Mouse (Mus musculus) spleen, adult 2 months (tissue): ENCODE measurements around the gene Samm50. TPM values are rescaled to one million over a fixed set of nuclear protein-coding genes. Genes with fewer than 3 reads are reported as not detected.
A peak's percentile ranks its signal among the peaks of the same experiment; 100 is the strongest.

ENCODE experiments used
- DNase-seq, 2 experiments: peaks; one replicate each; pipeline versions ENCODE4 v3.0.0 to v3.0.0-alpha.2; 2012 to 2021; ENCODE audit warnings: low spot score in 2 of 2, low read depth in 1 of 2
- H3K27ac ChIP-seq: fragments of 200-500 bp; 2 replicates; pipeline ENCODE4 v1.5.1; 2012; ENCODE audit warnings: low read length, inconsistent platforms; ENCODE audit not compliant: insufficient read depth
- H3K27me3 ChIP-seq: fragments of 200-500 bp; 2 replicates; pipeline ENCODE4 v1.6.1; 2012; ENCODE audit warnings: mild to moderate bottlenecking, moderate library complexity, low read length, inconsistent platforms; ENCODE audit not compliant: control insufficient read depth, insufficient read depth
- H3K36me3 ChIP-seq: fragments of 200-500 bp; 2 replicates; pipeline ENCODE4 v1.6.1; 2012; ENCODE audit warnings: mild to moderate bottlenecking, low read length, inconsistent platforms; ENCODE audit not compliant: control insufficient read depth, insufficient read depth
- H3K4me1 ChIP-seq: fragments of 200-500 bp; 2 replicates; pipeline ENCODE4 v1.6.1; 2011; ENCODE audit warnings: inconsistent platforms; ENCODE audit not compliant: control insufficient read depth, insufficient read depth, insufficient read length
- H3K4me3 ChIP-seq: fragments of 200-500 bp; 2 replicates; pipeline ENCODE4 v1.5.1; 2011; ENCODE audit warnings: mild to moderate bottlenecking, inconsistent platforms; ENCODE audit not compliant: insufficient read depth, insufficient read length; ENCODE audit errors: extremely low read depth
- CTCF ChIP-seq: fragments of 200-500 bp; IDR thresholded peaks from 2 replicates; pipeline ENCODE4 v1.5.1; 2011; ENCODE audit warnings: mild to moderate bottlenecking, inconsistent platforms; ENCODE audit not compliant: insufficient read depth, insufficient read length, insufficient replicate concordance; ENCODE audit errors: extremely low read depth
- POLR2A ChIP-seq: fragments of 200-500 bp; IDR thresholded peaks from 2 replicates; pipeline ENCODE4 v1.6.1; 2011; ENCODE audit warnings: low read depth, low read length, inconsistent platforms
- WGBS: fragments of 180-500 bp; shearing (Covaris S2); methylation state at CpG from one replicate; pipeline ENCODE4 v1.1.7; 2018; 5-methylcytosine and 5-hydroxymethylcytosine counted together
- polyA plus RNA-seq: library from polyadenylated mRNA; depleted of rRNA; stranded (reverse); fragments of >200 nt; gene quantifications from 2 replicates; pipeline ENCODE4 v1.2.3, GENCODE M21; 2012

The Samm50 gene
- polyA plus RNA-seq, 1 experiment, result 9.0 TPM

DNA sequence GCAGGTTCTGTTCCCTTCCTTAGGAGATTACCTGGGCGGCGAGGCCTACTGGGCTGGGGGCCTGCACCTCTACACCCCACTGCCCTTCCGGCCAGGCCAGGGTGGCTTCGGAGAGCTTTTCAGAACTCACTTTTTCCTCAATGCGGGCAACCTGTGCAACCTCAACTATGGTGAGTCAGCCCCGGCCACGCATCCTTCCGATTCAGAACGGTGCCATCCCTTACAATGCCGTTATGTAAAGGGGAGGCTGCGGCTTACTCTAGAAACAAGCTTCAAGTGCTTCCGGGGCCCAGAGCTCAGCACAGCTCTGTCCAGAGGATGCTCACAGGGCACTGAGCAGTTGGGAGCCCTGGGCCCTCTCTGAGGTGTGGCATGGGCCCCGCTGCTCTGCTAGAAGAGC, 18.4 kb downstream of the Samm50 start:
- Histone ChIP-seq H3K4me3 (no peak overlapping the region), H3K36me3 (peaks cover 39% of the 10 kb centered on the region)

DNA sequence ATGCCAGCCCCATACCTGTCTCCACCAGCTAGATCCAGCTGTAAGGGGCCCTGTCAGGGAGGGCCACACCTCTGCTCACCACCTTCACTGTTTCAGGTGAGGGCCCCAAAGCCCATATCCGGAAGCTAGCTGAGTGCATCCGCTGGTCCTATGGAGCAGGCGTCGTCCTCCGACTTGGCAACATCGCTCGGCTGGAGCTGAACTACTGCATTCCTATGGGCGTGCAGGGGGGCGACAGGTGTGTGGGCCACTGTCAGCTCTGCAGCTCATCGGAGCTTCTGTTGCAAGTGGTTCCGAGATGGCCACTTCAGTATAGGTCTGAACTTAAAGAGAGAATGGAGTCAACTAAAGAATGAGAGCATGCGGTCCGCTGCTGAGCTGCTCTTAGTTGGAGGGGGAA, 18.9 kb downstream of the Samm50 start:
- no peak for DNase-seq
- TF ChIP-seq CTCF, result no peak
- TF ChIP-seq POLR2A, result no peak
- WGBS, result 95% methylated on average over 13 of the region's 13 CpGs
- Histone ChIP-seq H3K27ac (no peak overlapping the region), H3K27me3 (no peaks in the 10 kb centered on the region), H3K36me3 (peaks cover 37% of the 10 kb centered on the region), H3K4me1 (peaks cover 3% of the 10 kb centered on the region; the same call in 1 of the 2 replicates), H3K4me3 (no peak overlapping the region)

More for the DNA sequence above, 18.4 kb downstream of the Samm50 start:
- WGBS, result 70% methylated on average over 13 of the region's 13 CpGs
- Histone ChIP-seq H3K4me1 (peaks cover 3% of the 10 kb centered on the region; the same call in 1 of the 2 replicates), H3K27ac (no peak overlapping the region), H3K27me3 (no peaks in the 10 kb centered on the region)
- no peak for DNase-seq
- TF ChIP-seq CTCF, result no peak
- no peak for TF ChIP-seq POLR2A

DNA sequence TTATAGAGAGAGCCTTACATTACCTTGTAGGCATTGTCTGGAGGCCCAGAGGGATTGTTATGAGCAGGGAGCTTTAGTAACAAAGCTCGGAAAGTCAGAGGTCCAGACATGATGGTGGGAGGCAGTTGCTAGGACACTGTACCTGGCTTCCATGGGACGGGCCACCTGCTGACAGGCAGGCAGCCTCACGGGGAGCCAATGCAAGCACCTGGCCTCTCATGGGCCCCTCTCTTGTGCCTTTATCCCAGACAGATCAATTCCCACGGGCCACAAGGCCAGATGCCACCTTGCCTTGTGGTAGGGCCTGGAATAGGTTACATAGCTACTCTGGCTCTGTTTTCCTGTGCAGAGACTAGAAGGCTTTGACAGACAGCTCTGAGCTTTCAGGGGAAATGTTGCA, 19.5 kb downstream of the Samm50 start:
- TF ChIP-seq POLR2A (no peak), CTCF (no peak)
- no peak overlapping the region for H3K4me3 ChIP-seq
- H3K4me1 ChIP-seq, result peaks cover 3% of the 10 kb centered on the region; the same call in 1 of the 2 replicates
- peaks cover 32% of the 10 kb centered on the region for H3K36me3 ChIP-seq
- no peak for DNase-seq
- WGBS, result 82% methylated on average over 4 of the region's 4 CpGs
- H3K27me3 ChIP-seq, result no peaks in the 10 kb centered on the region
- no peak overlapping the region for H3K27ac ChIP-seq

DNA sequence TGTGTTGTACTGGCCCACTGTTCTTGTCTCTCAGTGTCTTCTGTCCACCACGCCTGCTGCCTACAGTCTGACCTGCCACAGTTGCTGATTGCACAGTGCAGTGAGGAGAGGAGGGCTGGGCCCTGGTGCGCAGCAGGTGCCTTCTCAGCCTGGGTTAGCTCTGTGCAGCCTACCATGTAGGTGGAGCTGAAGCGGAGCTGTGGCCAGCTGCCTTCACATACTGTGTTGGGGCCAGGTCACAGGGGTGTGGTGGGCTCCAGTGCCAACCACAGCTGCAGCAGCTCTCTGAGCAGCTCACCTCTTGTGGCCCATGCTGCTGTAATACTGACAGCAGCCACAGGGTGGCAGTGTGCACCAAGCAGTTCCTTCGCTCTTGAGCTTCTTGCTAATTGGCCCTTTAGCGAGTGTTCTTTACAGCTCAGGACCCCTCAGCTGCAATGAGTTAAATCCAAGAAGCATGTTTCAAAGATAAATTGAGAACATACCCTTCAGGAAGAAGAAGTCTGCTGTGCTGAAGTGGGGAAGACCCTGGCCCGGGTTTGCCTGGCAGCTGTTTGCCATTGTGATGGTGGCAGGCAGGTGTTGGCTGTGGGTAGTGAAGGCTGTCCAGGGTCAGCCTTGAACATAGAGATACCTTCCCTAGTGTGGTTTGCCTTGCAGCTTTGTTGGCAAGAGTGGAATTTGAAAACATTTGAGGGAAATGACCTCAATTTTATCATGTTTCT, 20.2 kb downstream of the Samm50 start:
- H3K36me3 ChIP-seq, result peaks cover 29% of the 10 kb centered on the region
- DNase-seq, result peak; percentile 51 to 77

DNA sequence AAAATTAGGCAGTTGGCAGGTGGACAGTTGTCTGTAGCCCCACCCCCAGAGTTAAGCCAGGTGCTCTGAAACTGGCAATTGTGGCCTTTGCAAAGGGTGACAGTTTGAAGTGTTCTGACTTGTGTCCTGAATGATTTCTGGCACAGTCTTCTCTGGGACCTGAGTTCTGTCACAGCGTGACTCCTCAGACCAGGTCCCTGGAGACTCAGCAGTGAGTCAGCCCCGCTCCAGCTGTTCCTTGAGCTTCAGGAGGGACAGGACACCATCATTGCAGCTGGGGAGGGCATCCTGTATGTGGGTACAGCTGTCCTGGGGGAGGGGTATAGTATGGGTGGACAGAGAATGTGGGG, 20.7 kb downstream of the Samm50 start:
- Histone ChIP-seq H3K4me3 (no peak overlapping the region), H3K27me3 (no peaks in the 10 kb centered on the region), H3K27ac (no peak overlapping the region), H3K36me3 (peaks cover 28% of the 10 kb centered on the region), H3K4me1 (peaks cover 3% of the 10 kb centered on the region; the same call in 1 of the 2 replicates)
- 57% methylated on average over 2 of the region's 2 CpGs for WGBS
- no peak for DNase-seq
- no peak for TF ChIP-seq POLR2A
- no peak for TF ChIP-seq CTCF

More for the DNA sequence above, 20.2 kb downstream of the Samm50 start:
- peaks cover 3% of the 10 kb centered on the region; the same call in 1 of the 2 replicates for H3K4me1 ChIP-seq
- WGBS, result 21% methylated on average over 6 of the region's 6 CpGs
- no peak overlapping the region for H3K27ac ChIP-seq
- peak; percentile 94; the same call in 1 of the 2 replicates for TF ChIP-seq CTCF
- TF ChIP-seq POLR2A, result no peak
- no peak overlapping the region for H3K4me3 ChIP-seq
- H3K27me3 ChIP-seq, result no peaks in the 10 kb centered on the region

DNA sequence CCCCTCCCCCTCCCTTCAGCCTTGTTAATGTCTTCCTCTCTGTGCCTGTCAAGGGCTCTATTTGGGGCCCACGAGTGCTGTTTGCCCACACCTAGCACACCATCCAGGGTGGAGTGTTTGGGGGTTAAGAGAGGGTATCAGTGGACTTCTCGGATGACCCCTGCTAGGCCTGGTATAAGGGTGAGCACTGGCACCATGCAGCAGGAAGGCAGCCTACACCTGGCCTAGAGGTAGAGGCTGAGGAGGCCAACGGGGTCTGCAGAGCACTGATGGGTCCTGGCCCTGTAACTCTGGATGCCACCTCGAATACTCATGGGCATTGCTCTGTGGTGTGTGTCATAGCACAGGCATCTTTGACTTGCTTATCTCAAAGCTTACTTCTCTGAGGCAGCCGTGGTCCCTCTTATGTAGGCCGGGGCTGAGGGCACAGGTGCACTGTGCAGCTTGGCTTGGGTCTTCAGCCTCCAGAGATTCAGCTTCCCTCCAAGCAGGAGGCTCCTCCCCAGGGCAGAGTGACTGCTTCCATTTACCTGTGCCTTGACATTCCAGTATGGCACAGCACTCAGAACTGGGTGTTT, 21.2 kb downstream of the Samm50 start:
- no peak for DNase-seq
- H3K27me3 ChIP-seq, result no peaks in the 10 kb centered on the region
- WGBS, result 54% methylated on average over 6 of the region's 6 CpGs
- peaks cover 26% of the 10 kb centered on the region for H3K36me3 ChIP-seq
- H3K4me3 ChIP-seq, result no peak overlapping the region
- H3K27ac ChIP-seq, result no peak overlapping the region
- no peak for TF ChIP-seq CTCF
- no peak for TF ChIP-seq POLR2A
- H3K4me1 ChIP-seq, result peaks cover 5% of the 10 kb centered on the region; the same call in 1 of the 2 replicates

DNA sequence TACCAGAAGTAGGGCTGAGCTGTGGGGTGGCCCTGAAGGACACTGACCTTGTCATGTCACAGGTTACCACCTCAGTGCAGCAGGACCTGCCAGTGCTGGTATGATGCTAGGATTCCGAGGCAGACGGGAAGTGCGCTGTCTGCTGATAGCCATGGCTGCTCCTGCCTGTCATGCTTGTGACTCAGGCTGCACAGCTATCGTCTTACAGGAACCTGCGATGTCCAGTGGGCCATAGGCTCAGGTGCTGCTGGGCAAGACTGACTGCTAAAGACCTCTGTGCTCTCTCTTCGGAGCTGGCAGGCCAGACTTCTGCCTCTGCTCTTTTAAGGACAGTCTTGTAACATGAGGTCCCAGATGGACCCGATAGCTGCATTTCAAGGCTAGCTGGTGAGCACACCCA, 22.4 kb downstream of the Samm50 start:
- no peak for DNase-seq
- Histone ChIP-seq H3K4me1 (peaks cover 8% of the 10 kb centered on the region; the same call in 1 of the 2 replicates), H3K4me3 (no peak overlapping the region), H3K36me3 (peaks cover 20% of the 10 kb centered on the region), H3K27me3 (no peaks in the 10 kb centered on the region), H3K27ac (no peak overlapping the region)
- WGBS, result 94% methylated on average over 7 of the region's 7 CpGs
- TF ChIP-seq POLR2A, result no peak
- no peak for TF ChIP-seq CTCF
